Mouse (Mus musculus) CD4-positive helper T cell, adult 2 months (primary cell): ENCODE measurements around the gene Olfr139.

Experiments
- DNase-seq: peaks from one replicate; pipeline ENCODE4 v3.0.0-alpha.2; 2012; ENCODE audit warnings: low read depth, missing footprints, low spot score

Gene Olfr139

GRCm38 (mm10) chr11:74056451-74056850 lies at the start of gene Olfr139, which contains the start of gene Olfr399:
TSS of gene Olfr139 (minus strand) at chr11:74056551.
TSS of gene Olfr399 (minus strand) at chr11:74056615.
- no peak for DNase-seq

- DNase-seq, result no peak
Measured at GRCm38 (mm10) chr11:74105066-74105465, 48.7 kb upstream of the Olfr139 start.

GRCm38 (mm10) chr11:74101507-74101906 lies 45.2 kb upstream of the Olfr139 start:
- no peak for DNase-seq

- DNase-seq, result peak; percentile 46
Measured at GRCm38 (mm10) chr11:74100724-74101123, 44.4 kb upstream of the Olfr139 start.

- DNase-seq, result no peak
Measured at GRCm38 (mm10) chr11:74069655-74070054, 13.3 kb upstream of the Olfr139 start, which contains the start of gene Zfp616. TSS of gene Zfp616 (plus strand) at chr11:74069955.

GRCm38 (mm10) chr11:74051347-74051746 lies 5.0 kb downstream of the Olfr139 start:
- no peak for DNase-seq
